Comparison of ENCODE assay signal across 11 mouse cellular contexts in the genomic region with DNA sequence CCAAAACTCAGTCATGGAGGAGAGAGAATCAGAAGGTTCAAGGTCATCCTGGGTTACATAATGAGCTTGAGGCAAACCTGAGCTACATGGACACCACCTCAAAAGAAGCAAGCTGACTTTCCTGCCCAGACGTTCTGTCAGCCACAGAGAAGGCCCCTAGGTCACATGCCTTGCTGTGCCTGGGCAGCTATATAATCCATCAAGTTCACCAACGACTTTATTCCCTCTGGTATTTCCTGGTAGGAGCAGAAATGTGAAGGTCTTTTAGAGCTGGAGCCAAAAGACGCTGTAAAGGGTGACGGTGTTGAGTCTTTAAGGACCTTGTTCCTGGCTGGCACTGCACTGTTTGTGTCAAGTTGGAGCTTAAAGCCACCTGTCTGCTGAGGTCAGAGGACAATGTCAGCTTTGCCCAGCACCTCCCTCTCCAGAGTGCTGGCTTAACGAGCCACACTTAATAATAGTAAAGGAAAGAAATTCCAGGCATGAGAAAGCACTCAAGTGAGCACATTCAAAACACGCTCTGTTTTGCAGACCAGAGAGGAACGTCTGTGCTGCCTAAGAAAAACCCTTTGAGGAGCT. TPM values are rescaled to one million over a fixed set of nuclear protein-coding genes. Genes with fewer than 3 reads are reported as not detected.
DNase-seq lines count a peak whose midpoint lies in the region; ATAC-seq and TF ChIP-seq lines count a peak whose summit lies in the region.
"Had no signal": no experiment of that assay in that cellular context is flagged by ENCODE, and none has a peak within 500 bp of the region (broad histone marks: within the 10 kb centered on the region; RNA-seq: fewer than 3 reads in every experiment).

No protein-coding gene starts in this region.

- no peak for TF ChIP-seq CTCF in heart, postnatal 0 days (IDR thresholded peaks at IDR 0.05; ENCODE audit: low read depth)

- no peak overlapping the region for H3K4me2 ChIP-seq in heart, postnatal 0 days (ENCODE audit: low read depth, low read length)
- H3K4me2 ChIP-seq in intestine, embryonic 15.5 days (replicated peaks), result no peak overlapping the region
- H3K4me2 ChIP-seq in limb, embryonic 11.5 days (ENCODE audit: low read depth, severe bottlenecking), result no peak overlapping the region
- H3K4me2 ChIP-seq: forebrain, embryonic 15.5 days had no signal

- H3K27me3 ChIP-seq in heart, postnatal 0 days (ENCODE audit: control insufficient read depth, insufficient read depth, low read length), result no peaks in the 10 kb centered on the region
- H3K27me3 ChIP-seq in intestine, embryonic 15.5 days (replicated peaks), result no peaks in the 10 kb centered on the region
- no peaks in the 10 kb centered on the region for H3K27me3 ChIP-seq in limb, embryonic 11.5 days (ENCODE audit: control insufficient read depth, insufficient read depth, low read length)
- H3K27me3 ChIP-seq: forebrain, embryonic 15.5 days had no signal

- H3K9me3 ChIP-seq in heart, postnatal 0 days (replicated peaks; ENCODE audit: control insufficient read depth, low read length), result no peaks in the 10 kb centered on the region
- H3K9me3 ChIP-seq in intestine, embryonic 15.5 days, result no peaks in the 10 kb centered on the region
- H3K9me3 ChIP-seq in limb, embryonic 11.5 days (ENCODE audit: control insufficient read depth, low read length), result no peaks in the 10 kb centered on the region
- H3K9me3 ChIP-seq: forebrain, embryonic 15.5 days had no signal

- DNase-seq in heart, postnatal 0 days (ENCODE audit: low spot score), result peak; percentile 34
- DNase-seq in heart, postnatal 4 days, result no peak
- peak; percentile 43 for DNase-seq in adrenal gland, postnatal 14 days
- peak; percentile 31 for DNase-seq in limb, embryonic 11.5 days (ENCODE audit: low spot score)
- DNase-seq in neural tube, embryonic 10.5 days (ENCODE audit: extremely low spot score, low spot score), result no peak
- DNase-seq in layer of hippocampus, adult 18-20 months (ENCODE audit: low spot score in 2 of 2), result no peak
- DNase-seq: cerebellum, adult 18-20 months; gastrocnemius, postnatal 36 days; thymus, postnatal 14 days had no signal

- H3K4me1 ChIP-seq in heart, postnatal 0 days (ENCODE audit: control insufficient read depth, insufficient read depth), result peaks cover 12% of the 10 kb centered on the region
- peaks cover 5% of the 10 kb centered on the region; the same call in 1 of the 2 replicates for H3K4me1 ChIP-seq in intestine, embryonic 15.5 days (replicated peaks)
- H3K4me1 ChIP-seq in limb, embryonic 11.5 days (ENCODE audit: control insufficient read depth, insufficient read depth, low read length), result 0 out of 2 replicates have a peak, but pooled peaks cover 2% of the 10 kb centered on the region
- H3K4me1 ChIP-seq: forebrain, embryonic 15.5 days had no signal

- H3K36me3 ChIP-seq in heart, postnatal 0 days (replicated peaks; ENCODE audit: control insufficient read depth, insufficient read depth, low read length), result no peaks in the 10 kb centered on the region
- H3K36me3 ChIP-seq in intestine, embryonic 15.5 days, result no peaks in the 10 kb centered on the region
- no peaks in the 10 kb centered on the region for H3K36me3 ChIP-seq in limb, embryonic 11.5 days (ENCODE audit: control insufficient read depth, insufficient read depth, low read length)
- H3K36me3 ChIP-seq: forebrain, embryonic 15.5 days had no signal

- H3K4me3 ChIP-seq in heart, postnatal 0 days (ENCODE audit: low read depth, low read length), result no peak overlapping the region
- no peak overlapping the region for H3K4me3 ChIP-seq in intestine, embryonic 15.5 days (replicated peaks)
- H3K4me3 ChIP-seq in limb, embryonic 11.5 days (ENCODE audit: low read depth, low read length), result no peak overlapping the region
- H3K4me3 ChIP-seq: forebrain, embryonic 15.5 days had no signal

- no peak overlapping the region for H3K9ac ChIP-seq in heart, postnatal 0 days (replicated peaks; ENCODE audit: low read depth, low read length)
- H3K9ac ChIP-seq in intestine, embryonic 15.5 days, result no peak overlapping the region
- H3K9ac ChIP-seq in limb, embryonic 11.5 days (ENCODE audit: low read length), result no peak overlapping the region
- H3K9ac ChIP-seq: forebrain, embryonic 15.5 days had no signal

- TF ChIP-seq EP300 in heart, postnatal 0 days (IDR thresholded peaks at IDR 0.05; ENCODE audit: low read depth), result no peak

- H3K27ac ChIP-seq in heart, postnatal 0 days (ENCODE audit: low read depth), result no peak overlapping the region
- H3K27ac ChIP-seq in intestine, embryonic 15.5 days, result no peak overlapping the region
- H3K27ac ChIP-seq in limb, embryonic 11.5 days (replicated peaks; ENCODE audit: low read depth, low read length), result no peak overlapping the region
- H3K27ac ChIP-seq: forebrain, embryonic 15.5 days had no signal

- WGBS in heart, postnatal 0 days, result 26% methylated on average over 7 of the region's 7 CpGs
- 27% methylated on average over 7 of the region's 7 CpGs for WGBS in intestine, embryonic 15.5 days
- WGBS in limb, embryonic 11.5 days, result 20% methylated on average over 7 of the region's 7 CpGs

- peak; percentile 37; the same call in 1 of the 2 replicates for ATAC-seq in heart, postnatal 0 days (ENCODE audit: insufficient read depth, low read depth)
- ATAC-seq in intestine, embryonic 15.5 days, result peak; percentile 69
- ATAC-seq in limb, embryonic 11.5 days (ENCODE audit: insufficient number of reproducible peaks, low FRiP score, low TSS enrichment, low read depth), result 0 out of 2 replicates have a peak, but pooled peaks have one; percentile 69
- ATAC-seq: forebrain, embryonic 15.5 days had no signal

RNA-seq across cellular contexts. Expression of a gene that starts 47.3 kb away (rescaled TPM):
- 1.8 and 14.6 TPM in 2 replicates for total RNA-seq in heart, postnatal 0 days (2014; rRNA removed; ENCODE audit: low replicate concordance)
- polyA plus RNA-seq in heart, postnatal 0 days (2015; fragmentation: Nextera tagmentation; extraction: Ambion mirVana), result 24.5 and 26.7 TPM in 2 replicates
- 10 to 100 TPM; 31.6 to 32.1 TPM for total RNA-seq in heart, postnatal 4 days (2021)
- 29.8 and 30.5 TPM in 2 replicates for total RNA-seq in adrenal gland, postnatal 14 days (2021)
- 29.0 and 32.7 TPM in 2 replicates for polyA plus RNA-seq in intestine, embryonic 15.5 days (2015; fragmentation: Nextera tagmentation; extraction: Ambion mirVana)
- polyA plus RNA-seq in limb, embryonic 11.5 days (2014; fragmentation: Nextera tagmentation; extraction: Ambion mirVana), result 44.1 and 47.7 TPM in 2 replicates
- 10 to 100 TPM; 34.2 to 34.6 TPM for total RNA-seq in layer of hippocampus, adult 18-20 months (2021)

Comparison
In these comparisons a context has a peak if more than half of its experiments do, and no peak if none do; other contexts are left out.
1. DNase-seq: peak in heart, postnatal 0 days (single experiment), adrenal gland, postnatal 14 days (single experiment) and limb, embryonic 11.5 days (single experiment); none in heart, postnatal 4 days (single experiment), neural tube, embryonic 10.5 days (single experiment) and layer of hippocampus, adult 18-20 months (0 of 2).
2. Peak in every context shown above with its lines, with median percentiles within 50 percentile points of each other: ATAC-seq.